Mouse (Mus musculus) thymus, adult 18-20 months (tissue): ENCODE results near the gene Fgfrl1.

Source experiments
- DNase-seq, 2 experiments: peaks; one replicate each; pipeline ENCODE4 v3.0.0; 2022; ENCODE audit warnings: mixed read lengths in 2 of 2

Fgfrl1 gene

DNA sequence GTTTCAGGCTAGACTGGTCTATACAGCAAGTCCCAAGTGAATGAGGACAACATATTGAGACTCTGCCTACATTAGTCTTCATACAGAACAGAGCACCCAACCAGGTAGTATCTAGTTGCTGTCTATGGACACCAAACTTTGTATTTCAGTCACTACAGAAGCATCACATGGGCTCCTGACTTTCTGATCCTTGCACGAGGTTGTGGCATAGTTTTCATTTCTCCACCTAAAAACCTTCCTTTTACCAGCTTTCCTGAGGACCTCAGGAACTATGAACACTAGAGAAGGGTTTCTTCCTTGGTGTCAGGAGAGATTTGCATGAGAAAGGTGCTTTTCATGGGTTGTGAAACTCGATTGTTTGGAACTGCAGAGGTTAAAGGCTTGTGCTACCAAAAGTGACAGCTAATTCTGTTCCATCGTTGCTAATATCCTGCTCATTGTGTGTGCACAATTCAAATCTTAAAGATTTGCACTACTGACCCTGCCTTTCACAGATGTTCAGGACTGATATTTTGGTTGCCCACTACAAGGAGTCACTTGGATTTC lies 23.7 kb upstream of the Fgfrl1 start:
- DNase-seq = no peak

DNA sequence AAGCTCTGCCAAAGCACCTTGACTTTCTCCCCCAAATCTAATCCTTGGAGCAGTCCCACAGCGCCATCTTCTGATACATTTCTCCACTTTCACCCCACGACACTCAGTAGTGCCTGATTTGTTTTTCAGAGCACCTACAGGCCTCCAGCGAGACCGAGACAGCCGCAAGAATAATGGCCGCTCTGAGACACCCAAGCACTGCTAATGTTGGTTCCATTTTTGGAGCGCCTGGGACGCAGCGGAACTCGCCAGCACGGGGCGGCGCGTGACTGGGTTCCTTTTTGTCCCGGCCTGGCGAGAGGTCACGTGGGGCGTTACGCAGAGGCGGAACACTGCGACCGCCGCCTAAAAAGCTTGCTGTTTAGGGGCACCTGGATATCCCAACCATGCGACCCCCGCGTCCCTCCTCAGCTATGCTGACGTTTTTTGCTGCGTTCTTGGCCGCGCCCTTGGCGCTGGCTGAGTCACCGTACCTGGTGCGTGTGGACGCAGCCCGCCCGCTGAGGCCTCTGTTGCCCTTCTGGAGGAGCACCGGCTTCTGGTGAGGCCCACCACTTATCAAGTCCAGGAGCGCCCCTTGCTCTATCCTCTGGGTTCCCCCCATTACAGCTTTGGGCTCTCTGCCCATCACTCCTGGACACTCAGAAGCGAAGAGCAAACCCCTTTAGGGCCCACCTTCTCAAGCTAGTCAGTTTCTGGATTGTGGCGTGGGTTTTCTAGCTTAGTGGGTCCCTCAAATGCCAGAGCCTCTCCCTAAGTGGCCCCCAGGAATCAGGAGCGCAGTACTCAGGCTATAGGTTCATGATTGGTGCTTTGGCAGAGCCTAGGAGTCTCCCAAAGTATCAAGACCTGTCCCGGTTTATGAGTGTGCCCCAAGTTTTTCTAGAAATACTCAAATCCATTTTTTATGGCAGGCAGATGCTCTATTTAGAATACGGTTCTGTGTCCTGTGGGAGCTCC lies 22.9 kb upstream of the Fgfrl1 start, which contains the start of gene Dgkq:
Dgkq (minus strand) TSS at position 696 of the 960 bp plus-strand sequence.
- DNase-seq = peak; percentile 75 to 81

DNA sequence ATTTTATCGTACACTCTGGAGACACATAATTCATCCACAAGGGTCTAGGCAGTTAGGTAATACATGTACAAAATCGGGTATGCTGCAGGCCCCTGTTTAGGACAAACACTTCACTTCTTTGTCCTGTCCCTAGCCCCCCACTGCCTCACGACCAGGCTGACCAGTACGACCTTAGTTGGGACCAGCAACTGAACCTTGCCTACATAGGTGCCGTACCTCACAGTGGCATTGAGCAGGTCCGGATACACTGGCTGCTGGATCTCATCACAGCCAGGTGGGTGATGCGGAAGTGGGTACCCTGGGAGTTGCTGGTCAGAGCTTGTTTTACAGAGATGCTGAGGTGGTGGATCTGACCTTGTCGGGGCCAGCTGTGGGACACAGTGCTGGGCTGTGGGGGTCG lies 22.2 kb upstream of the Fgfrl1 start:
- DNase-seq = no peak

- DNase-seq = no peak
These were observed 21.4 kb upstream of the Fgfrl1 start for GRCm38 (mm10) chr5:108670785-108671184.

DNA sequence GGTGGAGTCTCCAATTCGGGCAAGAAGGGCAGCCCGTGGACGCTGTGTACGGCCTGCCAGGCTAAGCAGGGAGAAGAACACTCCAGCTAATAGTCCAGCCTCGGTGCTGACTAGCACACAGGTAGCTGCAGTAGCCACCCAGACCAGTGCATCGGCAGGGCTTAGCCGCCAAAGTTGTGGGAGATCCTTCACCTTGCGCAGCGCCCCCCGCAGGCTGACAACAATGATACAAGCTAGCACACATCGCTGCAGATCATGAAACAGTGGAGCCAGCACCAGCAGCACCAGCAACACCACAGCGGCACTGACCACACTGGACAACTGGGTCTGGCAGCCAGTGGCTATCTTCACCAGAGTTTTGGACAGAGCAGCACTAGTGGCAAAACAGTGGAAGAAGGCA lies 20.4 kb upstream of the Fgfrl1 start:
- no peak for DNase-seq

GRCm38 (mm10) chr5:108674624-108675023 lies 17.6 kb upstream of the Fgfrl1 start:
- no peak for DNase-seq

- DNase-seq = no peak
These were observed 16.8 kb upstream of the Fgfrl1 start, which contains the start of gene Slc26a1 for GRCm38 (mm10) chr5:108675251-108675816. TSS of gene Slc26a1 (minus strand) at chr5:108675569.

DNA sequence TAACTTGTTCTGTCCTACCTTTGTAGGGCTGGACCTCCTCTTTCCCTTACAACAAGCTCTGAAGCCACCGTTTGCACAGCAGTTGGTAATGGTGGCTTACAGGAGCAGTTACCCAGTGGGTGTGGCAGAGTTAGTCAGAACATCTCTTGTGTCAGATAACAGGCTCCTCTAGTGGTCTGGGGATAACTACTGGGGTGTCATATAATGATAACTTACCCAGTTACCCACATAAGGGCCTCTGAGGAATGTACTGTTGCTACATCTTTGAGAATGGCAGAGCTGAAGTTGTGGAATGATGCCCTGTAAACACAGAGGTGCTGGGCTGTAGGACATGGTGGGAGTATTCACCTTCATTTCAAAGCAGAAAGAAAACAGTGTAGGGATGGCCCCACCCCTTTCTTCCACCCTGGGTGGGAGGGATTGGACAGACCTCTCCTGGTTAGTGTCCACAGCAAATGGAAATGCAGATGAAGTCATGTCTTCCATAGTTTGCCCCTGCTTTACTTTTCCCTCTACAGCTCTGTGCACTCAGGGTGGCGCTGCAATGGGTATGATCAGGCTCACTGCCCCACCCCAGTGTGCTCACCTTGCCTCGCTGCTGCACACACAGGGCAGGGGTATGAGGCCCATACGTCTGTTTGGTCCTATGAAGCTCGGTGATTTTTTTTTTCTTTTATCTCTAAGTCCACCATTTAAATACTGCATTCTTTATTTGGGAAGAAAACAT lies 15.2 kb upstream of the Fgfrl1 start:
- DNase-seq = no peak

DNA sequence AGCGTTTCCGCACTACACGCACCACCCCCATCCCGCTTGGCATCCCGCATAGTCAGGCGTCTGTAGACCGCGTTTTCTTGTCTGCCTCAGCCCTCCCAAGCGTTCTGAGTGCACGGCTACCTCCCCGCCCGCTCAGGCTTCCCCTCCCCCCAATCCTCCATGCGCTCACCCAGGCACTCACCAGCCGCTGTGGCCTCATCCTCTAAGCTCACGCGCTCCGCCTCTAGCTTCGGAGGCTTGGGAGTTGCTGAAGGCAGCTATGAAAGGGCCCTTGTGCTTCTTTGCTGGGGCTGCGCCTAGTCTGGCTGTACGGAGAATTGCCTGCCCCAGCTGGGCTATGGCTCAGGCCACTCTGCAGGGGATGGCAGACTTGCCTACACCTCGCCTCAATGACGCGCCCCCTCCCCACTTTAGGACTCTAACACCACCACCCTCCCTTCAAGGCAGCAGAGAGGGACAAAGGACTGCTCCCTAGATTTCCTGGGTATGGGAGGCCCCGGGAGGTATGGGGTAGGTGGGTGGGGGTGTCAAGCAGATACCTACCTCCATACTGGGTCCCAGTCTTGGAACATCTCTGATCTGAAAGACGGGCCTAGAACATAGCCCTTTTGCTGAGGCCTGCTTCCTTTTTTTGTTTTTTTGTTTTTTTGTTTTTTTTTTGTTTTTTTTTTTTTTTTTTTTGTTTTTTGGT lies 14.4 kb upstream of the Fgfrl1 start:
- DNase-seq = no peak

GRCm38 (mm10) chr5:108678296-108678854 lies 13.8 kb upstream of the Fgfrl1 start:
- no peak for DNase-seq

- DNase-seq = no peak
These were observed 12.3 kb upstream of the Fgfrl1 start for GRCm38 (mm10) chr5:108679909-108680308.

DNA sequence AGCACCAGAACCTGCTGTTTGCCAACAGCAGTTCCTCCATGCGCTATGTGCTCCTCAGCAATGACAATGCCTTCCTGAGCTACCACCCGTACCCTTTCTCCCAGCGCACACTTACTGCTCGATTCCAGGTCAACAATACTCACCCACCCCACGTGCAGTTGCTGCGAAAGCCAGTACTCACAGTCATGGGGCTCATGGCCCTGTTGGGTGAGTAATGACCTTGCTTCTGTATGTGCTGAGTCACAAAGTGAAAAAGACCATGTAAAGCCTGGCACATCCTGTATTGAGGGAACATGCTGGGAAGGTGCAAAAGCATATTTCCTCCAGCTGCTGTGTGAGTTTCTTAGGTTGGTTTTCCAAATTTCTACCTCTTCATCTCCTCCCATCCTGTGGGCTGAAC lies 11.3 kb upstream of the Fgfrl1 start:
- no peak for DNase-seq

DNA sequence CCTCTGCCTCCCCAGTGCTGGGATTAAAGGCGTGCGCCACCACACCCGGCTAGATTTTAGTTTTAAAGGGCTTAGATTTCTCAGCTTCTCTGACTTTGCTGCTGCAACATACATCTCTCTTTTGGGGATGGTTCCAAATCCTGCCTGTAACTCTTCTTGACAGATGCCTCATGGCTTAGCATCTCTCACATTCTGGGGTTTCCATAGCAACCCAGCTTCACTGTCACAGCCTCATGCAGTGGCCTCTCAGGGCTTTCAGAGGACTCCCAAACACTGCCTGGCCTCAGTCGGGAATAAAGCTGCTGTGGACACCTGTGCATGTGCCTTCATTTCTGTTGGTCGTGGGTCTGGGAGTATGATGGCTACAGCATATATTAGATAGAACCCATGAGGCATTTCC lies 3.1 kb upstream of the Fgfrl1 start:
- DNase-seq = no peak

DNA sequence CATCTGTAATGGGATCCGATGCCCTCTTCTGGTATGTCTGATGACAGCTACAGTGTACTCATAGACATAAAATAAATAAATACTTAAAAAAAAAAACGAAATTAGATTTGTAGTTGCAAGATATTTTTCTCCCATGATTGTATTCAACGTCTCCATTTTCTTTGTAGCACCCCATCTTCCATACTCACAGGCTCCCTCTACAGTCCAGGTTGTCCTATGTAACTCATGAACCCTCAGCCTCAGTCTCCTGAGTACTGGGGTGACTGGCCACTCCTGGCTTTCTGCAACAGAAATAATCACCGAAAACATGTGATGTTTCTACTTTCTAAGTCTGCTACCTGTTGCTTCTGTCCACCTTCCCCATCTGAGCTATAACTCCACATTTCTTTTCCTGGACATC lies 1.0 kb upstream of the Fgfrl1 start:
- no peak for DNase-seq

DNA sequence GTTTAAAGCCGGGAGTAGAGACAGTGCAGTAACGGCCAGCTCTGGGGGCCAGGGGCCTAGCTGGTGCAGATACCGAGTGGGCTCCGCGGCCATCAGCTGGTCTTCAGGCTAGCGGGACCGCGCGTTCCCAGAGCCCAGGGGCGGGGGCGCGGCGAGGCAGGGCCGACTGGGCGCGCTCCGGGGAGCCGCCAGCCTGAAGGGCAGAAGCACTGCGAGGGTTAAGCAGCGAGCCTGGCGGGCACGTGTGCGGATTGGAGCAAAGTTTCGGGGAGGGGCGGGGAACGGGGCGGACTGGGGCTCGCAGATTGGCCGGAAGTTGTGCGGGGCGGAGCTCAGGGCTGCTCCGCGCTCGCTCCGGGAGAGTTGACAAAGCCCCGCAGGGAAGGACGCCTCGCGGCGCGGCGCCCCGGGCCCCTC lies 1.7 kb downstream of the Fgfrl1 start:
- peak; percentile 78 to 79 for DNase-seq

DNA sequence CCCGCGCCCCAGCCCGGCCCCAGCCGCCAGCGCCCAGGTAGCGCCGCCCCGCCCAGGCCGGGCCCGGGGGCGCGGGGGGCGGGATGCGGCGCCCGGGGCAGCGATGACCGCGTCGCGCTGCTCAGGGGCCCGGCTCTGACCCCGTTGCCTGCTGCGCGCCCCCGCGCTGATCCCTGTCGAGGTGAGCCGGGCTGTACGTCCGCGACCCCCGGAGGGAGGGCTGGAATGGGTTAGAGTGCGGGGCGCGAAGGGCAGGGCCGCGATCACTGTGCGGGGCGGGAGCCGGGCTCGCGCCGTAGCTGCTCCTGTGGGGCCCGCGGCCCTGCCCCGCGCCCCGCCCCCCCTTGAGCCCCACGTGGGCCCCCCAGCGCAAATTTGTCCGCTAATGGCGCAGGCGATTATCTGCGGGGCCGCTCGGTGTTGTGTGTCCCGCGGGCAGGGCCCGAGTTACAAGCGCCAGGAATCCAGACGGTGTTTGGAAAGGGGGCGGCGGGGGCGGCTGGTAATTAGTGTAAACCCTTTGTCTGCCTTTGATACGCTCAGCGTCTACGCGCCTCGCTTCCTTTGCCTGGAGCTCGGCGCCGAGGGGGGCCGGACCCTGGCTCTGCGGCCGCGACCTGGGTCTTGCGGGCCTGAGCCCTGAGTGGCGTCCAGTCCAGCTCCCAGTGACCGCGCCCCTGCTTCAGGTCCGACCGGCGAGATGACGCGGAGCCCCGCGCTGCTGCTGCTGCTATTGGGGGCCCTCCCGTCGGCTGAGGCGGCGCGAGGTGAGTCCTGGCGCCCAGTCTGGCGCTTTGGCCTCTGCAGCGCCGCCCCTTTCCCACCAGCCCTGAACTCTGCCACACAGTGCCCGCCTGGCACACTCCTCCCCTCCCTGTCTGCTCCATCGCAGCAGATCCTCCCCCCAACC lies 2.4 kb downstream of the Fgfrl1 start:
- DNase-seq = peak; percentile 30

DNA sequence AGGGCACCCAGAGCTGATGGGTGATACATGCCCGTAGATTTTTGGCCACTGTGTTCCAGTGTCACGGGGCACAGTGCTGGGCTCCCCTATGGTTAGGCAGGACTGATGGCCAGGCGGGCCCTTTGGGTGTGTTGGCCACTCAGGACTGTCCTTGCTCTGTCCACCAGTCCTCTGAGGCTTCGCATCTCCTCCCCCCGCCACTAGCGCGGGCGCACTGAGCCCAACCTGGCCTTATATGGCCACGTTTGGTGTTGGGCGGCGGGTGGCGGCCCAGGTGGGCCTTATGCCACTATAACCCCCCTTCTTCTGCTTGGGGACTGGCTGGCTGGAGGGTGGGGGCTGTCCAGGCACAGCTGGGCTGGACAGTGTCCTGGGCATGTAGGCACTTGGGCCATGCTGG lies 3.7 kb downstream of the Fgfrl1 start:
- DNase-seq = no peak

DNA sequence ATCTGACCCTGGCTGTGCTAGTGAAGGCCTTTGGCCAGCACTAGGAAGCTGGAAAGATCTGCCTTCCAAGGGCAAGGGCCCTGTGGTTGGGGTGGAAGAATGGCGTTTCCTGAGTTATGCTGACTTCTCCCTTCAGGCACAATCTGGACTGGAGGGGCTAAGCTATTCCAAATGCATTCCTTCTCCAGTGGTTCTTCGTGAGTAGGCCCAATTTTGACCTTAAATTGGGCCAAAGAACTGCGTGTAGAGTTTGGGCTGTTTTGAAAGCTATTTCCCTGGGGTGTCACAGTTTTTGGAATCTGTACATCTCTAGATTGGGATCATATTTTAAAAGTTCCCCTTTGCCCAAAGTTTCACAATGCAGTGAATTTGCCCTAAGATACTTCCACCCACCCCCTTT lies 4.4 kb downstream of the Fgfrl1 start:
- no peak for DNase-seq

GRCm38 (mm10) chr5:108697341-108697753 lies 5.2 kb downstream of the Fgfrl1 start:
- no peak for DNase-seq

DNA sequence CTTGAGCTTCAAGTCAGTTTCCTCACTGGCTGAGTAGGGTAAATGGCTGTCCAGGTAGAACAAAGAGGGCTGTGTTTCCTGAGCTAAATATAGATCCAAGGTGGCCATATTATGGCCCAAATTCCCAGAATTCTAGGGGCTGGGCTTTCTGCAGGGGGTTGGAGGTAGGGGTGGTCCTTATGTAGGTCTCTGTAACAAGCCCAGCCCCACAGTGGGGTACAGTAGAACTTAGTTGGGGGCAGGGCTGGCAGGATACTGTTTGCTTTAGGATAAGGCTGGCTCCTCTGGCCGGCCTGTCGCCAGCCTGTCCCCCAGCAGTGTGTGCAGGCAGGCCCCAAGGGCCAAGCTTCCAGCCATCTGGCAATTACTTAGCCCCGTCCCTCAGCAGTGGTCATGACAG lies 8.2 kb downstream of the Fgfrl1 start:
- no peak for DNase-seq
